25 mouse cellular contexts compared by ENCODE assay signal in genomic region chr12:40581037-40581436, GRCm38 (mm10).
DNase-seq lines count a peak whose midpoint lies in the region; ATAC-seq and TF ChIP-seq lines count a peak whose summit lies in the region.
"Had no signal": no experiment of that assay in that cellular context is flagged by ENCODE, and none has a peak within 500 bp of the region (broad histone marks: within the 10 kb centered on the region; RNA-seq: fewer than 3 reads in every experiment).

No protein-coding gene starts in this region.

- no peak for DNase-seq in hindbrain, postnatal 0 days (ENCODE audit: low spot score)
- peak; percentile 75 for DNase-seq in 416B (ENCODE audit: low read depth)
- peak; percentile 17 for DNase-seq in NIH3T3 (ENCODE audit: low read depth)
- DNase-seq in urinary bladder, postnatal 10 days (ENCODE audit: low spot score) = no peak
- DNase-seq: adrenal gland, postnatal 25 days; cerebellum, adult 18-20 months; cerebellum, postnatal 10 days; heart, adult 2 months; kidney, adult 18-20 months; kidney, postnatal 36 days; left cerebral cortex, postnatal 4 days; right cerebral cortex, postnatal 4 days; thymus, adult 2 months; thymus, postnatal 36 days had no signal

- H3K4me3 ChIP-seq in hindbrain, embryonic 13.5 days = no peak overlapping the region
- H3K4me3 ChIP-seq in hindbrain, postnatal 0 days (ENCODE audit: low read length) = no peak overlapping the region
- H3K4me3 ChIP-seq in limb, embryonic 13.5 days = no peak overlapping the region
- no peak overlapping the region for H3K4me3 ChIP-seq in kidney, embryonic 15.5 days (replicated peaks)
- H3K4me3 ChIP-seq: embryonic facial prominence, embryonic 12.5 days; forebrain, embryonic 15.5 days; heart, adult 2 months; heart, embryonic 12.5 days; hindbrain, embryonic 15.5 days; lung, embryonic 15.5 days; midbrain, embryonic 10.5 days; midbrain, embryonic 15.5 days had no signal

- H3K9ac ChIP-seq in hindbrain, embryonic 13.5 days = no peak overlapping the region
- H3K9ac ChIP-seq in hindbrain, postnatal 0 days (replicated peaks; ENCODE audit: low read length) = no peak overlapping the region
- no peak overlapping the region for H3K9ac ChIP-seq in limb, embryonic 13.5 days
- H3K9ac ChIP-seq in kidney, embryonic 15.5 days = no peak overlapping the region
- H3K9ac ChIP-seq: embryonic facial prominence, embryonic 12.5 days; forebrain, embryonic 15.5 days; heart, embryonic 12.5 days; hindbrain, embryonic 15.5 days; lung, embryonic 15.5 days; midbrain, embryonic 15.5 days had no signal

- peaks cover 19% of the 10 kb centered on the region for H3K4me1 ChIP-seq in hindbrain, embryonic 13.5 days (replicated peaks)
- 0 out of 2 replicates have a peak, but pooled peaks cover 5% of the 10 kb centered on the region for H3K4me1 ChIP-seq in hindbrain, postnatal 0 days (ENCODE audit: insufficient read depth, low read length)
- peaks cover 16% of the 10 kb centered on the region for H3K4me1 ChIP-seq in limb, embryonic 13.5 days
- peaks cover 14% of the 10 kb centered on the region for H3K4me1 ChIP-seq in kidney, embryonic 15.5 days
- H3K4me1 ChIP-seq: forebrain, embryonic 15.5 days; hindbrain, embryonic 15.5 days; midbrain, embryonic 15.5 days had no signal

- H3K4me2 ChIP-seq in hindbrain, embryonic 13.5 days = no peak overlapping the region
- H3K4me2 ChIP-seq in hindbrain, postnatal 0 days (ENCODE audit: low read depth, low read length) = no peak overlapping the region
- H3K4me2 ChIP-seq in limb, embryonic 13.5 days (replicated peaks) = no peak overlapping the region
- no peak overlapping the region for H3K4me2 ChIP-seq in kidney, embryonic 15.5 days
- H3K4me2 ChIP-seq: embryonic facial prominence, embryonic 12.5 days; forebrain, embryonic 15.5 days; heart, embryonic 12.5 days; hindbrain, embryonic 15.5 days; liver, embryonic 11.5 days; lung, embryonic 15.5 days; midbrain, embryonic 15.5 days had no signal

- H3K36me3 ChIP-seq in hindbrain, embryonic 13.5 days = no peaks in the 10 kb centered on the region
- H3K36me3 ChIP-seq in hindbrain, postnatal 0 days (ENCODE audit: insufficient read depth, low read length) = no peaks in the 10 kb centered on the region
- H3K36me3 ChIP-seq in limb, embryonic 13.5 days = no peaks in the 10 kb centered on the region
- H3K36me3 ChIP-seq in kidney, embryonic 15.5 days = no peaks in the 10 kb centered on the region
- H3K36me3 ChIP-seq: embryonic facial prominence, embryonic 12.5 days; forebrain, embryonic 15.5 days; heart, embryonic 12.5 days; hindbrain, embryonic 15.5 days; lung, embryonic 15.5 days; midbrain, embryonic 10.5 days; midbrain, embryonic 15.5 days had no signal

- H3K9me3 ChIP-seq in hindbrain, embryonic 13.5 days = no peaks in the 10 kb centered on the region
- no peaks in the 10 kb centered on the region for H3K9me3 ChIP-seq in hindbrain, postnatal 0 days (ENCODE audit: low read length)
- H3K9me3 ChIP-seq in limb, embryonic 13.5 days = no peaks in the 10 kb centered on the region
- no peaks in the 10 kb centered on the region for H3K9me3 ChIP-seq in kidney, embryonic 15.5 days (replicated peaks)
- H3K9me3 ChIP-seq: embryonic facial prominence, embryonic 12.5 days; forebrain, embryonic 15.5 days; heart, embryonic 12.5 days; hindbrain, embryonic 15.5 days; lung, embryonic 15.5 days; midbrain, embryonic 10.5 days; midbrain, embryonic 15.5 days had no signal

- 76% methylated on average over 3 of the region's 3 CpGs for WGBS in hindbrain, embryonic 13.5 days
- WGBS in hindbrain, postnatal 0 days = 76% methylated on average over 3 of the region's 3 CpGs
- WGBS in limb, embryonic 13.5 days = 18% methylated on average over 3 of the region's 3 CpGs
- WGBS in kidney, embryonic 15.5 days = 55% methylated on average over 3 of the region's 3 CpGs

- no peak overlapping the region for H3K27ac ChIP-seq in hindbrain, embryonic 13.5 days
- no peak overlapping the region for H3K27ac ChIP-seq in hindbrain, postnatal 0 days
- H3K27ac ChIP-seq in limb, embryonic 13.5 days = no peak overlapping the region
- no peak overlapping the region for H3K27ac ChIP-seq in kidney, embryonic 15.5 days
- H3K27ac ChIP-seq: embryonic facial prominence, embryonic 12.5 days; forebrain, embryonic 15.5 days; heart, adult 2 months; hindbrain, embryonic 15.5 days; lung, embryonic 15.5 days; midbrain, embryonic 10.5 days; midbrain, embryonic 15.5 days had no signal

- 0 out of 2 replicates have a peak, but pooled peaks have one; percentile 25 for ATAC-seq in hindbrain, embryonic 13.5 days (ENCODE audit: low FRiP score)
- ATAC-seq in hindbrain, postnatal 0 days = no peak
- ATAC-seq in limb, embryonic 13.5 days (ENCODE audit: low FRiP score, low read depth) = 0 out of 2 replicates have a peak, but pooled peaks have one; percentile 61
- no peak for ATAC-seq in kidney, embryonic 15.5 days (replicated peaks; ENCODE audit: low FRiP score)
- ATAC-seq: forebrain, embryonic 15.5 days; midbrain, embryonic 15.5 days had no signal

- TF ChIP-seq CTCF in hindbrain, postnatal 0 days (IDR thresholded peaks at IDR 0.05; ENCODE audit: low read depth) = no peak

- H3K27me3 ChIP-seq in hindbrain, embryonic 13.5 days = no peaks in the 10 kb centered on the region
- H3K27me3 ChIP-seq in hindbrain, postnatal 0 days (ENCODE audit: insufficient read depth, low read length) = no peaks in the 10 kb centered on the region
- H3K27me3 ChIP-seq in limb, embryonic 13.5 days = no peaks in the 10 kb centered on the region
- H3K27me3 ChIP-seq in kidney, embryonic 15.5 days = no peaks in the 10 kb centered on the region
- H3K27me3 ChIP-seq: embryonic facial prominence, embryonic 12.5 days; forebrain, embryonic 15.5 days; heart, embryonic 12.5 days; hindbrain, embryonic 15.5 days; lung, embryonic 15.5 days; midbrain, embryonic 15.5 days had no signal

Comparison
In these comparisons a context has a peak if more than half of its experiments do, and no peak if none do; other contexts are left out.
1. ATAC-seq: peak in hindbrain, embryonic 13.5 days (single experiment) and limb, embryonic 13.5 days (single experiment); none in hindbrain, postnatal 0 days (single experiment) and kidney, embryonic 15.5 days (single experiment).
2. DNase-seq: peak in 416B (single experiment) and NIH3T3 (single experiment); none in hindbrain, postnatal 0 days (single experiment) and urinary bladder, postnatal 10 days (single experiment).